Mouse (Mus musculus) thymus, adult 18-20 months (tissue): ENCODE measurements around the gene Gzmm.
"Not testable (repeated sequence)": the region's sequence is repeated elsewhere in the genome, so short reads cannot be mapped to it uniquely, and the experiment has no call there.

Experiments used
- DNase-seq, 2 experiments: peaks; one replicate each; pipeline ENCODE4 v3.0.0; 2022; ENCODE audit warnings: mixed read lengths in 2 of 2

Gene Gzmm

GRCm38 (mm10) chr10:79681591-79682245 lies 7.1 kb upstream of the Gzmm start, which contains the start of gene Cdc34:
Gene Cdc34, plus strand, starts transcription at chr10:79682195.
- peak; percentile 99 for DNase-seq

- peak; percentile 33 to 60 for DNase-seq
These were observed 6.3 kb upstream of the Gzmm start for GRCm38 (mm10) chr10:79682551-79682915.

GRCm38 (mm10) chr10:79682916-79683582 lies 5.8 kb upstream of the Gzmm start:
- peak; percentile 40 to 60 for DNase-seq

- DNase-seq: no peak
These were observed 4.8 kb upstream of the Gzmm start for GRCm38 (mm10) chr10:79683726-79684640.

- DNase-seq: no peak
These were observed 3.8 kb upstream of the Gzmm start for GRCm38 (mm10) chr10:79684770-79685600.

GRCm38 (mm10) chr10:79686219-79686618 lies 2.6 kb upstream of the Gzmm start:
- no peak for DNase-seq

- DNase-seq: no peak
These were observed 2.1 kb upstream of the Gzmm start for GRCm38 (mm10) chr10:79686691-79687090.

- no peak for DNase-seq
These were observed 1.3 kb upstream of the Gzmm start for GRCm38 (mm10) chr10:79687513-79687912.

GRCm38 (mm10) chr10:79689178-79689577 lies 358 bp downstream of the Gzmm start:
- DNase-seq: no peak

- DNase-seq: no peak
These were observed 3.2 kb downstream of the Gzmm start for GRCm38 (mm10) chr10:79691986-79692548.

GRCm38 (mm10) chr10:79693580-79694378 lies 5.0 kb downstream of the Gzmm start:
- no peak for DNase-seq

GRCm38 (mm10) chr10:79694379-79694655 lies 5.5 kb downstream of the Gzmm start:
- DNase-seq: no peak

GRCm38 (mm10) chr10:79695231-79696128 lies 6.7 kb downstream of the Gzmm start:
- peak; percentile 42 to 50 for DNase-seq

- no peak for DNase-seq
These were observed 7.4 kb downstream of the Gzmm start for GRCm38 (mm10) chr10:79696129-79696651.

- DNase-seq: no peak
These were observed 9.1 kb downstream of the Gzmm start for GRCm38 (mm10) chr10:79697916-79698315.

GRCm38 (mm10) chr10:79698459-79698858 lies 9.6 kb downstream of the Gzmm start:
- DNase-seq: no peak

GRCm38 (mm10) chr10:79700676-79701075 lies 11.9 kb downstream of the Gzmm start:
- DNase-seq: no peak

- DNase-seq: no peak
These were observed 12.8 kb downstream of the Gzmm start for GRCm38 (mm10) chr10:79701443-79702129.

GRCm38 (mm10) chr10:79702970-79703369 lies 14.2 kb downstream of the Gzmm start:
- not testable (repeated sequence) for DNase-seq

GRCm38 (mm10) chr10:79703541-79703940 lies 14.7 kb downstream of the Gzmm start:
- DNase-seq: no peak
